Mouse (Mus musculus) c-Kit-negative CD71-positive TER-119-positive erythroid progenitor cells, embryonic 14.5 days (primary cell): ENCODE data around the gene Slc9a3r2.
"Not testable (repeated sequence)": the region's sequence is repeated elsewhere in the genome, so short reads cannot be mapped to it uniquely, and the experiment has no call there.

Experiments
- DNase-seq: peaks from one replicate; pipeline ENCODE4 v3.0.0-alpha.2; 2013; ENCODE audit warnings: low read depth, low spot score

Slc9a3r2 gene

DNA sequence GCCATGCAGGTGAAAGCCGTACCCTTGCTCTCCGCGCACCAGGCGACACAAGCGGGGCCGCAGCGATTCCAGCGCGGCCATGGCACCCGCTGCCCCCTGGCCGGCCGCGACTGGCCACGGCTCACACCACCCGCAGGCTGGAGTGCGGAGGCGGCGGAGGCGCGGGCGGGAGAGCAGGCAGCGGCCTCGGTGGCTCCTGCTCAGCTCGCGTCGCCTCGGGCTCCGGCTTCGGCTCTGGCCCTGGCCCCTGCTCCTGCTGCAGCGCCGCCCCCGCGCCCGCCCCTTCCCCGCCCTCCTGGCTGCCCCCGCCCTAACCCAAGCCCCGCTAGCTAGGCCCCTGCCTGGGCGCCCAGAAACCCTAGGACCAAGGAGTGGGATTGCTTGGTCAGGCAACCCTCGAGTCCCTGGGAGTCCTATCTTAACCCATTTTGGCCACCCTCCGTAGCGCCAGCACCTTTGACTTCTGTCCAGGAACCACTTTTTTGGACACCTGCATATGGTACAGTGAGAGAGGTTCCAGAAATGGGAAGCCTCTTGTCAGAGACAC lies at the start of gene Slc9a3r2:
Gene Slc9a3r2, minus strand, starts transcription at position 258 of the 547 bp plus-strand sequence.
- DNase-seq: no peak

DNA sequence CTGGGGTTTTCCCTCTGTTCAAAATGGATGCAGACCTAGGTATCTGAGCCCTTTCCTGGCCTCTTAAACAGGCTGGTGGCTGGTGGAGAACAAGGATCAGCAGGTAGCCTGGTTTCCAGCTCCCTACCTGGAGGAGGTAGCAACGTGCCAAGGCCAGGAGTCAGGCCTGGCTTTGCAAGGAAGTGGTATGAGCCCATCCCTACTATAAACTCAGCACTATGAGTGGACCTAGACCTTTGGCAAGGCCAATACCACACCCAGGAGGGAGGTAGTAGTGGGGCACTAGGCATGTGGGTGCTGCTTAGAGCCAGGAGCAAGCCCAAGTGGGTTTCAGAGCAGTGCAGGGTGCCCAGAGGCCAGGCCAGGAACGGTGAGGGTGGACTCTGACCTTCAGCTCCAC lies 49.3 kb upstream of the Slc9a3r2 start:
- no peak for DNase-seq

- no peak for DNase-seq
Observed at GRCm38 (mm10) chr17:24698715-24699114, 48.6 kb upstream of the Slc9a3r2 start.

- DNase-seq: no peak
Observed at GRCm38 (mm10) chr17:24697985-24698384, 47.9 kb upstream of the Slc9a3r2 start.

GRCm38 (mm10) chr17:24696011-24696697 lies 46.0 kb upstream of the Slc9a3r2 start, which contains the start of the genes Gfer and Noxo1:
Gfer (minus strand) TSS chr17:24696156.
Noxo1 (plus strand) TSS chr17:24696234.
- peak; percentile 78 for DNase-seq

GRCm38 (mm10) chr17:24695326-24696010 lies 45.3 kb upstream of the Slc9a3r2 start:
- DNase-seq: no peak

- no peak for DNase-seq
Observed at GRCm38 (mm10) chr17:24692385-24692784, 42.3 kb upstream of the Slc9a3r2 start.

GRCm38 (mm10) chr17:24689251-24690081 lies 39.3 kb upstream of the Slc9a3r2 start, which contains the start of gene Syngr3:
Syngr3 (minus strand) TSS chr17:24689955.
- no peak for DNase-seq

DNA sequence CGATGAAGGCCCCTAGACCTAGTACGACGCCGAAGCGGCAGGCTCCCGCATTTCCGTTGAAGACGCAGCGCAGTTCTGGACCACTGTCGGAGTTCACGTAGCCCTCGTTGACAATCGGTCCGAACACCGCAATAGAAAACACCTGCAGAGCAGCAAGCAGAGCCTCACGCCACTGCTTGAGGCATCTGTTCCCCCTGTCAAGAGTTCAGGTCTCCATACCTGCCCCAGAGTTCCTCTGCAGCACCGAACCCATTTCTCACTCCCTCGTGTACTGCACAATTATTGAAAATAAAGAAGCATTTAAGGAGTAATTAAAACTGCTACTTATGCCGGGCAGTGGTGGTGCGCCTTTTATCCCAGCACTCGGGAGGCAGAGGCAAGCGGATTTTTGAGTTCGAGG lies 37.5 kb upstream of the Slc9a3r2 start:
- no peak for DNase-seq

- peak; percentile 43 for DNase-seq
Observed at GRCm38 (mm10) chr17:24687146-24687595, 37.0 kb upstream of the Slc9a3r2 start.

DNA sequence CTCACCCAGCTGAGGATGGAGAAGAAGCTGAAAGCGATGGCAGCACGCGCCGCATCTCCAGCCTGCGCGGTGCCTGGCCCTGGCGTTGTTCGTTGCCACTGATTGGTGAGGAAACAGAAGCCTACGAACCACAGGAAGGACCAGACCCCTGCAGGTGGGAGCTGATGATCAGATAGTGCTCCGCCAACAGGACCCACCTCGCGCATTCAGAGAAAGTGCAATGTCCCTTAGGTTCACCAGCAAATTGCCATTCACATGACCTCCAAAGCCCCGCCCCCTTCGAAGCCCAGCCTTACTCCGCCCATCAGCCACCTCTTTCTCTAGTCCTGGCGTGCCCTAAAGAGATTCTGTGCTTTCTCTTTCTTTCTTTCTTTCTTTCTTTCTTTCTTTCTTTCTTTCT lies 36.4 kb upstream of the Slc9a3r2 start:
- DNase-seq: no peak

DNA sequence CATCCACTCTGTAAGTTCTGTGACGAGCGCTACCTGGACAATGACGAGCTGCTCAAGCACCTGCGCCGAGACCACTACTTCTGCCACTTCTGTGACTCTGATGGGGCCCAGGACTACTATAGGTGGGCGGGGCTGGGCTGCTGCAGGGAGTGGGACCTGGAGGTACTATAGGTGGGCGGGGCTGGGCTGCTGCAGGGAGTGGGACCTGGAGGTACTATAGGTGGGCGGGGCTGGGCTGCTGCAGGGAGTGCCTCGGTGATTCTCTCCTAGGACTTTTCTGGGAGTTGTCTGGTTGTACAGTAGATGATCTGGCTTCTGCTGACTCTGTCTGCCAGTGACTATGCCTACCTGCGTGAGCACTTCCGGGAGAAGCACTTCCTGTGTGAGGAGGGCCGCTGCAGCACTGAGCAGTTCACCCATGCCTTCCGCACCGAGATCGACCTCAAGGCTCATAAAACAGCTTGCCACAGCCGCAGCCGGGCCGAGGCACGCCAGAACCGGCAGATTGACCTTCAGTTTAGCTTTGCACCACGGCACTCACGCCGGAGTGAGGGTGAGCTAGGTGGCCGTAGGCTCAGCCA lies 27.5 kb upstream of the Slc9a3r2 start:
- no peak for DNase-seq

- no peak for DNase-seq
Observed at GRCm38 (mm10) chr17:24676877-24677276, 26.8 kb upstream of the Slc9a3r2 start.

DNA sequence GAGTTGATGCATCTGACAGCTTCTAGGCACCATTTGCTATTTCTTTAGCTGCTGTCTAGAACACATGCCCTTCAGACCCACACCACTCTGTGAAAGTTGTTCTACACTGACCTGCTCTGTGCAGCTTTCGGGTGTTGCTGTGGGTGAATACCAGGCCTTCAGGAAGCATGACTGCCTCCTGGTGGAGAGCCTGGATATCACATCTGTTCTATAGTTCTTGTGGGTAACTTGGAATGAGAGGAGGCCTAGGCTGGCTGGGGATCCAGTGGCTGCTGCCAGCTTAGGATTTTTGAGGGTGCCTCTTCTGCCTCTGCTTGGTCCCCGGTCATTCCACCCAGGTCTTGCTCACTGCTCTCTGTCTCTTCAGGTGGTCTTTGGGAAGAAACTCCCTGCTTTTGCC lies 26.1 kb upstream of the Slc9a3r2 start:
- DNase-seq: peak; percentile 66

- no peak for DNase-seq
Observed at GRCm38 (mm10) chr17:24674277-24674676, 24.1 kb upstream of the Slc9a3r2 start.

DNA sequence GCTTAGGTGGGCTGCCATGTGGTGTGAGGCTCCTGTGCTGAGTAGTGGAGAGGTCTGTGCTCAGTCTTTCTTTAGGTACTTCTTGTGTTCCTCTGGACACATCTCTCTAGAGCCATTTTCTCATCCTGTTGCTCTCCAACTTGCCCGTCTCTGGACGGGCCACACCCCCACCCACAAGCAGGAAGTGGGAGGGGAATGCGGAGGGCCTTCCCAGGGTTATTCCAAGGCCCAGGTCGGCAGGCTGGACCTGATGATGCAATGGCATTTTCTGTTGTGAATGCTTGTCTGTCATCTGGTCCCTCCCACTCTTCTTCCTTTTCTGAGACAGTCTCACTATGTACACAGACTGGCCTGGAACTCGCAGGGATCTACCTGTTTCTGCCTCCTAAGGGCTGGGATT lies 22.0 kb upstream of the Slc9a3r2 start:
- no peak for DNase-seq

DNA sequence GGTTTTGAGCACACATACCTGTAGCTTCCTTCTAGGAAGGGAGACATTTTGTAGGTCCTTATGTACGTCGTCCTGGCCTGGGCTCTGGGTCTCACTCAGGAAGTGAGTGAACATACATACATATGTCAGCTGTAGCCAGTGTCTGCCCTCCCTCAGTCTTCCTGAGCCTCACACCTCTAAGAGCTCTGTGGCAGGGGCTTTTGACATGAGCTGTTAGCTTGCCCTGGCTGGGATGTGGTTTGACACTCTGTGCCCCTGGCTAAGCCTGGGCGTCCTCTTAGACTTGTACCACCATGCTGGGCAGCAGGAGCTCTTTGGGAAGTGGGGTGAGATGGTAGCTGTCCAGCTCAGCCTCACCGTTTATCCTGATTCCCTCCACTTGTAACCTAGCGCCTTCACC lies 21.2 kb upstream of the Slc9a3r2 start:
- DNase-seq: no peak

DNA sequence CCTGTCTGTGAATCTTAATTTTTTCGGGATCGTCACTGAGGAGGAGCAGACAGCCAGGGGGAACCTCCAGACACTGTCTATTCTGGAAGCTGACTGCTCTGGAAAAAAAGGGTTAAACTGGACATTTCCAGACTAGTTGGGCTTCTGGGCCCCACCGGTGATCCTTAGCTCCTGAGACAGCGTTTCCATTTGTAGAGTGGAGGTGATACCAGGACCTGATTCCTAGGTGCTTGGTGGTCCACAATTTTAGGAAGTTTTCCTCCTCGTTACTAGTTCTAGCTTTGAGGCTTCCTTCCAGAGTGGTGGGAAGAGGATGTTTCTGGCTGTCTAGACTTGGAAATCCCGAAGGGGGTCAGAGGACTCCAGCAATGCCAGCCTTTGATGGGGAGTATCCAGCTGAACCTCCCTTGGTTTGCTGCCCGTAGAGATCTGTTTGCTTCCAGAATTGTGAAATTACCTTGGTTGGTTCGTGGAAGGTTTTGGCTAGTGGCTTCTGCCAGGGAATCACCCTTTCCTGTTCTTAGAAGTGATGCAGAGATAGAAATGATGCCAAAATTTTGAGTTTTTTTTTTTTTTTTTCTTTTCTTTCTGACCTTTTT lies 20.2 kb upstream of the Slc9a3r2 start:
- no peak for DNase-seq

- peak; percentile 85 for DNase-seq
Observed at GRCm38 (mm10) chr17:24669545-24670245, 19.6 kb upstream of the Slc9a3r2 start, which contains the start of gene Zfp598. Zfp598 (plus strand) TSS chr17:24669687.

DNA sequence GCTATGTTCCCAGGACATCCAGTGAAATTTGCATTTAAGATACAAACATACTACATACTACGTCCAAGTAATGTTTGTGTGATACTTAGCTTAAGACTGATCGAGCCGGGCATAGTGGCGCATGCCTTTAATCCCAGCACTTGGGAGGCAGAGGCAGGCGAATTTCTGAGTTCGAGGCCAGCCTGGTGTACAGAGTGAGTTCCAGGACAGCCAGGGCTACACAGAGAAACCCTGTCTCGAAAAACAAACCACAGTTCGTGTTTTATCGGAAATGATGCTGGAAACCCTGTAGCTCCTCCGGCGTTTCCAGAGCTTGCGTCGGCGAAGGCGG lies 19.1 kb upstream of the Slc9a3r2 start:
- not testable (repeated sequence) for DNase-seq
